Mouse (Mus musculus) stomach, embryonic 15.5 days (tissue): ENCODE measurements around the gene Tnrc18. TPM values are rescaled to one million over a fixed set of nuclear protein-coding genes. Genes with fewer than 3 reads are reported as not detected.
A peak's percentile ranks its signal among the peaks of the same experiment; 100 is the strongest.

ENCODE experiments used
- ATAC-seq: fragments of 200-750 bp; cut with Nextera tagmentation; 2 replicates; pipeline ENCODE4 v1.8.0; 2017; ENCODE audit warnings: low read depth, moderate number of reproducible peaks, moderate TSS enrichment; ENCODE audit not compliant: insufficient read depth, low FRiP score
- H3K27ac ChIP-seq: fragments of 300-500 bp; sonication (generic); 2 replicates; pipeline ENCODE4 v1.5.1; 2015; ENCODE audit warnings: mild to moderate bottlenecking, inconsistent platforms
- H3K27me3 ChIP-seq: fragments of 300-500 bp; sonication (generic); replicated peaks from 2 replicates; pipeline ENCODE4 v1.6.1; 2015; ENCODE audit warnings: inconsistent platforms
- H3K36me3 ChIP-seq: fragments of 300-500 bp; sonication (generic); 2 replicates; pipeline ENCODE4 v1.6.1; 2015; ENCODE audit warnings: inconsistent platforms
- H3K4me1 ChIP-seq: fragments of 300-500 bp; sonication (generic); 2 replicates; pipeline ENCODE4 v1.6.1; 2015; ENCODE audit warnings: inconsistent platforms
- H3K4me2 ChIP-seq: fragments of 300-500 bp; sonication (generic); 2 replicates; pipeline ENCODE4 v1.6.1; 2015; ENCODE audit warnings: mild to moderate bottlenecking, inconsistent platforms
- H3K4me3 ChIP-seq: fragments of 300-500 bp; sonication (generic); replicated peaks from 2 replicates; pipeline ENCODE4 v1.5.1; 2015; ENCODE audit warnings: inconsistent platforms
- H3K9ac ChIP-seq: fragments of 300-500 bp; sonication (generic); 2 replicates; pipeline ENCODE4 v1.6.1; 2015; ENCODE audit warnings: inconsistent platforms
- H3K9me3 ChIP-seq: fragments of 300-500 bp; sonication (generic); 2 replicates; pipeline ENCODE4 v1.6.1; 2016; ENCODE audit warnings: inconsistent platforms
- WGBS: fragments of 180-500 bp; shearing (Covaris S2); methylation state at CpG from one replicate; pipeline ENCODE4 v1.1.7; 2015; 5-methylcytosine and 5-hydroxymethylcytosine counted together
- polyA plus RNA-seq: library from polyadenylated mRNA; unstranded; fragments of >200 nt; fragmentation: Nextera tagmentation; extraction: Ambion mirVana; gene quantifications from 2 replicates; pipeline ENCODE4 v1.2.1, GENCODE M21; 2015

The Tnrc18 gene
- polyA plus RNA-seq, 1 experiment from 2014 or later: 29.5 TPM

DNA sequence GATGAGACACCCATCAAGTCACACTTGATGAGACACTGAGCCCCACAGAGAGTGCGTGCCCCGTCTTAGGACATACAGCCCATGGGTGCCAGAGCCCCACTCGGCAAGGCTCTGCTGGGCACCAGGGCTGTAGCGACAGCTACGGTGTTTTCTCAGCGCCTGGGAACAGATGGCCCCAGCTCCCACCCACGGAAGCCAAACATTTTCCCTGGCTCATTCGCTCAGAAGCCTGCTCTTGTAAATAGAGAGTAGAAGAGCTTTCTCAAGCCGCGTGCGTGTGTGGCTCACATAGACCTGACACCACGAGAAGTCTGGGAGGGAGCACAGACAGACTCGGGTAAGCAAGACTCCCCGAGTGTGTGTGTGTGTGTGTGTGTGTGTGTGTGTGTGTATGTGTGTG is 125.2 kb downstream of the Tnrc18 start, which contains the start of gene Slc29a4:
Gene Slc29a4 (plus strand): TSS at position 265 of the 400 bp plus-strand sequence.
- Histone ChIP-seq H3K4me2 (no peak within 1 kb of the TSS), H3K9me3 (no peaks in the 10 kb centered on the region), H3K9ac (no peak within 1 kb of the TSS), H3K4me1 (0 out of 2 replicates have a peak, but pooled peaks cover 3% of the 10 kb centered on the region), H3K27ac (no peak within 1 kb of the TSS), H3K36me3 (no peaks in the 10 kb centered on the region), H3K27me3 (no peaks in the 10 kb centered on the region), H3K4me3 (no peak within 1 kb of the TSS)
- WGBS: 49% methylated on average over 14 of the region's 14 CpGs
- ATAC-seq: no peak

DNA sequence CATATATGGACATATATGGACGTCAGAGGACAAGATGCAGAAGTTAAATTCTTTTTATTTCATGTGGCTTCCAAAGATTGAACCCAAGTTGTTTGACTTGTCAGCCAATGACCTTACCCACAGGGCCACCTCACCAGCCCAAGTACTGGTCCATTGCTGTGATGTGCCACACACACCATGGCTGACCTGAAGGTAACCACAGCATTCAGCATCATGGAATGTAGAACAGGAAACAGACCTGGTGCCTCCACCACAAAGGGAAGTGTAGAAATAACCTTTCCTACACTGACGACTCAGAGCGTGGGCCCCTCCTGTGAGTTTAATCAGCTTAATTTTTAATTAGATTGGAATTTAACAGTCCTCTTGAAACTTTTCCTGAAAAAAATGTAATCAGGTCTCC is 127.1 kb downstream of the Tnrc18 start:
- Histone ChIP-seq H3K4me2 (no peak overlapping the region), H3K9me3 (no peaks in the 10 kb centered on the region), H3K27ac (no peak overlapping the region), H3K9ac (no peak overlapping the region), H3K4me3 (no peak overlapping the region), H3K36me3 (no peaks in the 10 kb centered on the region), H3K4me1 (0 out of 2 replicates have a peak, but pooled peaks cover 3% of the 10 kb centered on the region), H3K27me3 (no peaks in the 10 kb centered on the region)
- WGBS: 82% methylated on average over 3 of the region's 3 CpGs
- ATAC-seq: no peak

DNA sequence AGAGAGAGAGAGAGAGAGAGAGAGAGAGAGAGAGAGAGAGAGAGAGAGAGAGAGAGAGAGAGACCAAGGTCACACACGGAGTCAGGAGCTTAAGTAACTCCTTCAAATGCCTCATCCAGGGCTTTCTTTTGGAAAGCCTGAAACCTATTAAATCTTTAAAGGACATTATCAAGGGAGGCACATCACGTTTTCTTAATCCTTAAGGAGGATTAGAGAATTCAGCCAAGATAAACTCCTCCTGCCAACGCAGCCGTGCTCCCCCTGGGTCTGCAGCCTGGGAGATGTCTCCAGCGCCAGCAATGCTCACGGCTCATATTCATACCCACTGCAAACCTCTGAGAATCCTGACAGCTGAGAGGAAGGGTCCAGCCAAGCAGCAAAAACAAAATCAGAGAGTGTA is 128.6 kb downstream of the Tnrc18 start:
- Histone ChIP-seq H3K4me3 (no peak overlapping the region), H3K9me3 (no peaks in the 10 kb centered on the region), H3K27ac (no peak overlapping the region), H3K36me3 (no peaks in the 10 kb centered on the region), H3K9ac (no peak overlapping the region), H3K4me1 (0 out of 2 replicates have a peak, but pooled peaks cover 3% of the 10 kb centered on the region), H3K4me2 (no peak overlapping the region), H3K27me3 (no peaks in the 10 kb centered on the region)
- ATAC-seq: no peak
- 44% methylated on average over 6 of the region's 6 CpGs for WGBS

DNA sequence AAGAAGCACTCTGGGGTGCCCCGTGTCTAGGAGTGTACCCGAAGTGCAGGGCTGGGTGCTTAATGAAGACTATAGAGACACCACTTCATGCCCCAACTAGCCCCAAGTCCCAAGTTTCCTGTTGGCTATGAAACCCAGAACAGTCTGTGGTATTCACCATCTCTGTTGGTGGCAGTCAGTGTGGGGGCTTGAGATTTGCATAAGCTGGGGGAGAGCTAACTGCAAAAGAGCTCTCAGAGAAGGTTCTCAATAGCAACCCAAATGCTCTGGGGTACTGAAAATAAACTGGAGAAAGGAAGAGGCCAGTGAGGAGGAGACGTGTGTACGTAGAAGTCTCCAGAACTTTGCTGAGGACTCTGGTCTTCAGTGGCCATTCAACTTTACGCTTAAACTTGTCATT is 134.9 kb downstream of the Tnrc18 start:
- no peaks in the 10 kb centered on the region for H3K4me1 ChIP-seq
- no peaks in the 10 kb centered on the region for H3K27me3 ChIP-seq
- no peak overlapping the region for H3K4me3 ChIP-seq
- H3K4me2 ChIP-seq: no peak overlapping the region
- ATAC-seq: no peak
- H3K36me3 ChIP-seq: no peaks in the 10 kb centered on the region
- no peaks in the 10 kb centered on the region for H3K9me3 ChIP-seq
- no peak overlapping the region for H3K9ac ChIP-seq
- 85% methylated on average over 5 of the region's 5 CpGs for WGBS
- no peak overlapping the region for H3K27ac ChIP-seq

GRCm38 (mm10) chr5:142681911-142682310 is 135.6 kb downstream of the Tnrc18 start:
- Histone ChIP-seq H3K9ac (no peak overlapping the region), H3K9me3 (no peaks in the 10 kb centered on the region), H3K4me2 (no peak overlapping the region), H3K36me3 (no peaks in the 10 kb centered on the region), H3K27me3 (no peaks in the 10 kb centered on the region), H3K4me1 (no peaks in the 10 kb centered on the region), H3K27ac (no peak overlapping the region), H3K4me3 (no peak overlapping the region)
- no peak for ATAC-seq
- WGBS: 77% methylated on average over 3 of the region's 3 CpGs

DNA sequence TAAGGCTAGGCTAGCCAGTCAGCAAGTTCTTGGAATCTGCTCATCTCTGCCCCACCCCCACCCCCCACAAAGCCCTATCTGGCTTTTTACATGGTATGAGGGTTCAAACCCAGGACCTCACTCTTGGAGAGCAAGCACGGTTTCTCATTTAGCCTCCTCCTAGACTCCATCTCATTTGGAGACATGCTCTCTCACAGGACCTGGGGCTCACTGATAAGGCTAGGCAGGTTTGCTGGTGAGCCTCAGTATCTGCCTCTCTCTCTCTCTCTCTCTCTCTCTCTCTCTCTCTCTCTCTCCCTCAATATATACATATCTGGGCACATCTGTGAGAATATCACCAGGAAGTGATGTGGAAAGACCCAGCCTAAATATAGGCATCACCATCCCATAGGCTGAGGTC is 138.4 kb downstream of the Tnrc18 start:
- 75% methylated on average over 1 of the region's 1 CpGs for WGBS
- Histone ChIP-seq H3K4me1 (no peaks in the 10 kb centered on the region), H3K9ac (no peak overlapping the region), H3K36me3 (no peaks in the 10 kb centered on the region), H3K27me3 (no peaks in the 10 kb centered on the region), H3K27ac (no peak overlapping the region), H3K4me2 (no peak overlapping the region), H3K4me3 (no peak overlapping the region), H3K9me3 (no peaks in the 10 kb centered on the region)
- no peak for ATAC-seq

DNA sequence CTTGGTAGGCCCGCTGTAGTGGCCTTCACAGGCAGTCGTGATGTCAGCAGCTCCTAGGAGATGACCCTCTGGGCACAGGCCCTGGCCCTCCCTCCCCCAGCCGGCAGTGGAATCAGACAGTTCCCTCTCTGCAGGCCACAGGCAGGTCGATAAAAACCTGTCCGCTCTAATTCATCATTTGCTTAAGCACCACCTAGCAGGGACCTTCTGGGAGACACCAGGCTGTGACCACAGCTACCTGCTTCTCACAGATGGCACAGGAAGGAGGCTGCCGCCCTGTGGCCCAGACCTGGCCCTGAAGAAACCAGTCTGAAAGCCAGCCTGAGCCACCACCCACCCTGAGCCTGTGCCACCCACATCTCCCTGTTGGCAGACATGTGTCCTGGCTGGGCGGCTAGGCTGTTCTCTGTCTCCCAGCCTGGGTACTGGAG is 139.3 kb downstream of the Tnrc18 start:
- Histone ChIP-seq H3K4me1 (no peaks in the 10 kb centered on the region), H3K4me3 (no peak overlapping the region), H3K27me3 (no peaks in the 10 kb centered on the region), H3K9ac (no peak overlapping the region), H3K4me2 (no peak overlapping the region), H3K36me3 (no peaks in the 10 kb centered on the region), H3K9me3 (no peaks in the 10 kb centered on the region), H3K27ac (no peak overlapping the region)
- 57% methylated on average over 7 of the region's 7 CpGs for WGBS
- ATAC-seq: peak; percentile 53; the same call in 1 of the 2 replicates

Other genes starting within 250 kb of the Tnrc18 start
- 3.6 and 4.2 TPM in 2 replicates for gene Mmd2, start 208.9 kb downstream of the Tnrc18 start, polyA plus RNA-seq
- gene Wipi2, start 190.0 kb downstream of the Tnrc18 start, polyA plus RNA-seq: 38.8 and 38.9 TPM in 2 replicates
- 7.2 and 7.4 TPM in 2 replicates for gene Slc29a4, start 125.2 kb downstream of the Tnrc18 start, polyA plus RNA-seq
- gene Fbxl18, start 77.8 kb upstream of the Tnrc18 start, polyA plus RNA-seq: 12.3 and 12.6 TPM in 2 replicates
- 14,327 and 14,357 TPM in 2 replicates for gene Actb, start 89.1 kb upstream of the Tnrc18 start, polyA plus RNA-seq
- gene Fscn1, start 142.7 kb upstream of the Tnrc18 start, polyA plus RNA-seq: 181 and 185 TPM in 2 replicates